Mouse (Mus musculus): ENCODE results near the gene Lpcat4. TPM values are rescaled to one million over a fixed set of nuclear protein-coding genes. Genes with fewer than 3 reads are reported as not detected.

The Lpcat4 gene
- polyA plus RNA-seq, 1 experiment from 2014 or later, result 2.5 TPM

GRCm38 (mm10) chr2:112261748-112262653, 22.7 kb downstream of the Lpcat4 start, which contains the start of gene Nop10:
Nop10 (plus strand) TSS chr2:112261926.
- Histone ChIP-seq H3K36me3 (replicated peaks) (no peaks in the 10 kb centered on the region), H3K27ac (replicated peaks) (peak within 1 kb of the TSS; percentile 84), H3K4me2 (peak within 1 kb of the TSS; percentile 88), H3K9me3 (replicated peaks) (no peaks in the 10 kb centered on the region), H3K27me3 (no peaks in the 10 kb centered on the region), H3K9ac (peak within 1 kb of the TSS; percentile 65), H3K4me3 (replicated peaks) (peak within 1 kb of the TSS; percentile 77), H3K4me1 (replicated peaks) (peaks cover 44% of the 10 kb centered on the region)
- WGBS (ENCODE audit: insufficient replicate concordance), result under 1% methylated on average over 36 of the region's 36 CpGs
- peak; percentile 23 for ATAC-seq (ENCODE audit: insufficient read depth)

GRCm38 (mm10) chr2:112262779-112263295, 23.6 kb downstream of the Lpcat4 start:
- Histone ChIP-seq H3K4me2 (peak overlapping the region; percentile 88), H3K4me3 (replicated peaks) (peak overlapping the region; percentile 77), H3K27me3 (no peaks in the 10 kb centered on the region), H3K27ac (replicated peaks) (peak overlapping the region; percentile 84), H3K36me3 (replicated peaks) (no peaks in the 10 kb centered on the region), H3K9ac (peak overlapping the region; percentile 65), H3K4me1 (replicated peaks) (peaks cover 51% of the 10 kb centered on the region), H3K9me3 (replicated peaks) (no peaks in the 10 kb centered on the region)
- ATAC-seq (ENCODE audit: insufficient read depth), result no peak
- 19% methylated on average over 4 of the region's 4 CpGs for WGBS (ENCODE audit: insufficient replicate concordance)

DNA sequence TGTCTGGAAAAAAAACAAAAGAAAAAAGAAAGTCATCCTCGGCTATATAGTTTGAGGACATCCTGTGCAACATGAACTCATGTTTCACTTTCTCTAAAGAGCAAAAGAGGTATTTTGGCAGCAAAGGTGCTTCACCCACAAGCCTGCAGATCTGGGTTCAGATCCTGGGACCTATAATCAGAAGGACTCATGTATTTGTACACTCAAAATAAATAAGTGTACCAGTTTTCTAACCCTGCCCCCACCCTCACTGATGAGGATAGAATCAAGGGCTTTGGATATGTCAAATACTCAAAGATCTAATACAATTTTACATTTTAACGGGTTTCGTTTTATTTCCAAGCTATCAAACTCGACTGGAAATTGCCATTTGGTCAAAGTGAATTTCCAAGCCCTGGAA, 25.1 kb downstream of the Lpcat4 start:
- no peaks in the 10 kb centered on the region for H3K36me3 ChIP-seq (replicated peaks)
- no peak for ATAC-seq (ENCODE audit: insufficient read depth)
- no peak overlapping the region for H3K9ac ChIP-seq
- no peak overlapping the region for H3K4me3 ChIP-seq (replicated peaks)
- peaks cover 58% of the 10 kb centered on the region for H3K4me1 ChIP-seq (replicated peaks)
- WGBS (ENCODE audit: insufficient replicate concordance), result 47% methylated on average over 4 of the region's 4 CpGs
- H3K27ac ChIP-seq (replicated peaks), result no peak overlapping the region
- 0 out of 2 replicates have a peak overlapping the region, but pooled peaks have one; percentile 88 for H3K4me2 ChIP-seq
- H3K27me3 ChIP-seq, result no peaks in the 10 kb centered on the region
- no peaks in the 10 kb centered on the region for H3K9me3 ChIP-seq (replicated peaks)

DNA sequence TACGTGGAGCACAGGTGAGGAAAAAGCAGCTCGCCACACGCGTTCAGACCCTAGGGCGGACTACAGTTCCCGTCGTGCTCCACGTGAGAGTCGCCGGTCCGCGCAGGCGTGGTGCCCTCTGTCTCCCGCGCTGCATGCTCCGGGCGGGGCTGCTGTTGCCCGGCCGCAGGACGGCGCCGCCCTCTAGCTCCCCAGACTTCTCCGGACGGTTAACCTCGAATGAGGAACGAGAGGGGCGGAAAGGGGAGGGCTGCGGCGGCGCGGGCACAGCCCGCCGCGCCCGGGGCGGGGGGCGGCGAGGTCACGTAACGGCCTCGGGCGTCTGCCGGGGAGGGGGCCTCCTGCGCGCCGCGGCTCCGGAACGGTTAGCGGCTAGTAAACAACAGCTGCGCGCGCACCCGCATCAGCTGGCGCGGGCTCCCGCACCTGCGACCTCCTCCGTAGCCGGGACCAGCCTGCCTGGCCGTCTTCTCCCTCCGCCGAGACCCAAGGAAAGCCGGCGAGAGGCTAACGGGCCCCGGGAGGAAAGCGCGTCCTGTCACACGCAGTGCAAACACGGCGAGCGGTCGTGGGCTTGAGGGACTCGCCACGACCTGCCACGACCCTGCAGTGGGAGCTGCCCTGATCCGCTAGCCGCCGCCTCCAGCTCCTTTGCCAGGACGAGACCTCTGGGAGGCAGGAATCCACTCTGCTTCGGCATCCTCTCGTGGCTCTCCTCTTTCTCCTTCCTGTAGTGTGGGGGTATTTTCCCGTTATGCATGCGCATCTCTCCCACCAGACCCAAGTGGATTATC, 26.4 kb downstream of the Lpcat4 start, which contains the start of gene Slc12a6:
Gene Slc12a6, plus strand, starts transcription at position 378 of the 794 bp plus-strand sequence.
- Histone ChIP-seq H3K4me1 (replicated peaks) (peaks cover 66% of the 10 kb centered on the region), H3K9me3 (replicated peaks) (no peaks in the 10 kb centered on the region), H3K4me3 (replicated peaks) (peak within 1 kb of the TSS; percentile 86), H3K27ac (replicated peaks) (peak within 1 kb of the TSS; percentile 94), H3K4me2 (peak within 1 kb of the TSS; percentile 83), H3K36me3 (replicated peaks) (no peaks in the 10 kb centered on the region), H3K9ac (peak within 1 kb of the TSS; percentile 94), H3K27me3 (no peaks in the 10 kb centered on the region)
- whole genome bisulfite sequencing (ENCODE audit: insufficient replicate concordance), result under 1% methylated on average over 85 of the region's 85 CpGs
- peak; percentile 93 for ATAC-seq (ENCODE audit: insufficient read depth)

DNA sequence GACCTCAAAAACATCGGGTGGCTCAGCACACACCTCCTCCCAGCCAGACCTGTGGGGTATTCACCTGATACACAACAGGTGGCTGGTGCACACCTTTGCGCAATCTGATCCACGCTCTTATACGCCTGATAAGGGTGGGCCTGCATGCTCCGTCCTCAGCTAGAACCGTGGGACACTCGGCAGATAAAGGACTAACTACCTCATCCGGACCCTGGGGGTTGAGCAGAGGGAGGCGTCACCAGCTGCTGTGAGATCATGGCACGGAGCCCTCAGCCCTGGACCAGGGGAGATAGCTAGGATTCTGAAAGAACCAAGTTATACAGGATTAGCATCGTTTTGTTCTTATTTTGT, 26.9 kb downstream of the Lpcat4 start, which contains the start of gene Gm21985:
Gene Gm21985, plus strand, starts transcription at position 73 of the 351 bp plus-strand sequence.
- Histone ChIP-seq H3K4me2 (peak within 1 kb of the TSS; percentile 83), H3K9me3 (replicated peaks) (no peaks in the 10 kb centered on the region), H3K4me1 (replicated peaks) (peaks cover 67% of the 10 kb centered on the region), H3K27ac (replicated peaks) (peak within 1 kb of the TSS; percentile 94), H3K36me3 (replicated peaks) (0 out of 2 replicates have a peak, but pooled peaks cover 2% of the 10 kb centered on the region), H3K9ac (peak within 1 kb of the TSS; percentile 94), H3K4me3 (replicated peaks) (peak within 1 kb of the TSS; percentile 86), H3K27me3 (no peaks in the 10 kb centered on the region)
- under 1% methylated on average over 11 of the region's 11 CpGs for WGBS (ENCODE audit: insufficient replicate concordance)
- ATAC-seq (ENCODE audit: insufficient read depth), result peak; percentile 51

DNA sequence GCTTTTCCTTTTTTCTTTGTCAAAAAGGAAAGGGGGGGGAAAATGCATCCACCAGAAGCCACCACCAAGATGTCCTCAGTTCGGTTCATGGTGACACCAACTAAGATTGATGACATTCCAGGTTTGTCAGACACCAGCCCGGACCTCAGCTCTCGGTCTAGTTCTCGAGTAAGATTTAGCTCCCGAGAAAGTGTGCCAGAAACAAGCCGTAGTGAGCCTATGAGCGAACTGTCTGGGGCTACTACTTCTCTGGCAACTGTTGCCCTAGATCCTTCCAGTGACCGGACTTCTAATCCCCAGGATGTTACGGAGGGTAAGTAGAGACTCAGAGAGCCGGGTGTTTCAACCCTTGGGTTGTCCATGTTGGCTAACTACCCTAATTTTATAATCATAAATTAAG, 27.5 kb downstream of the Lpcat4 start:
- 19% methylated on average over 10 of the region's 10 CpGs for WGBS (ENCODE audit: insufficient replicate concordance)
- no peak for ATAC-seq (ENCODE audit: insufficient read depth)
- peak overlapping the region; percentile 83 for H3K4me2 ChIP-seq
- H3K4me1 ChIP-seq (replicated peaks), result peaks cover 67% of the 10 kb centered on the region
- H3K27me3 ChIP-seq, result no peaks in the 10 kb centered on the region
- peak overlapping the region; percentile 94 for H3K27ac ChIP-seq (replicated peaks)
- H3K4me3 ChIP-seq (replicated peaks), result peak overlapping the region; percentile 86
- H3K36me3 ChIP-seq (replicated peaks), result 0 out of 2 replicates have a peak, but pooled peaks cover 5% of the 10 kb centered on the region
- no peaks in the 10 kb centered on the region for H3K9me3 ChIP-seq (replicated peaks)
- H3K9ac ChIP-seq, result peak overlapping the region; percentile 94

- H3K36me3 ChIP-seq (replicated peaks), result 0 out of 2 replicates have a peak, but pooled peaks cover 5% of the 10 kb centered on the region
- peak overlapping the region; percentile 83 for H3K4me2 ChIP-seq
- peak overlapping the region; percentile 94; the same call in 1 of the 2 replicates for H3K9ac ChIP-seq
- H3K9me3 ChIP-seq (replicated peaks), result no peaks in the 10 kb centered on the region
- H3K4me3 ChIP-seq (replicated peaks), result peak overlapping the region; percentile 86
- H3K27ac ChIP-seq (replicated peaks), result peak overlapping the region; percentile 94
- no peak for ATAC-seq (ENCODE audit: insufficient read depth)
- 17% methylated on average over 8 of the region's 8 CpGs for WGBS (ENCODE audit: insufficient replicate concordance)
- no peaks in the 10 kb centered on the region for H3K27me3 ChIP-seq
- H3K4me1 ChIP-seq (replicated peaks), result peaks cover 65% of the 10 kb centered on the region
Measured at GRCm38 (mm10) chr2:112267547-112268269, 28.4 kb downstream of the Lpcat4 start.

- no peak overlapping the region for H3K9ac ChIP-seq
- no peak overlapping the region for H3K4me2 ChIP-seq
- peaks cover 55% of the 10 kb centered on the region for H3K4me1 ChIP-seq (replicated peaks)
- no peaks in the 10 kb centered on the region for H3K9me3 ChIP-seq (replicated peaks)
- H3K36me3 ChIP-seq (replicated peaks), result 0 out of 2 replicates have a peak, but pooled peaks cover 5% of the 10 kb centered on the region
- H3K27ac ChIP-seq (replicated peaks), result no peak overlapping the region
- no peaks in the 10 kb centered on the region for H3K27me3 ChIP-seq
- ATAC-seq (ENCODE audit: insufficient read depth), result no peak
- 54% methylated on average over 2 of the region's 2 CpGs for WGBS (ENCODE audit: insufficient replicate concordance)
- H3K4me3 ChIP-seq (replicated peaks), result 0 out of 2 replicates have a peak overlapping the region, but pooled peaks have one; percentile 7
Measured at GRCm38 (mm10) chr2:112270011-112270410, 30.7 kb downstream of the Lpcat4 start.

DNA sequence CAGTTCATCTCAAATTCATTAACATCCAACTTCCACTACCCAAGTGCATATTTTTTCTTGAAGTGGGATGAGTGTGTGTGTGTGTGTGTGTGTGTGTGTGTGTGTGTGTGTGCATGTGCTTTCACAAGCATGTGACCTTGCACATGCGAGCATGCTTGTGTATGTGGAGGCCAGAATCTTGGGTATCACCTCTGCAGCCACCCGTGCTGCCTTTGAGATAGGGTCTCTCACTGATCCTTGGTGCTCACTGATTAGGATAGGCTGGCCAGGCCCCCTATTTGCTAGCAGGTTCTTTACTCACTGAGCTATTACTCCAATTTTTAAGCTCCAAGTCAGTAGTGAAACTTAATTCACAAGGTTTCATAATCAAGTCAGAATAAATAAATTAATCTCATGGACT, 33.6 kb downstream of the Lpcat4 start:
- H3K4me2 ChIP-seq, result no peak overlapping the region
- no peak overlapping the region; the same call in 1 of the 2 replicates for H3K27ac ChIP-seq (replicated peaks)
- H3K4me1 ChIP-seq (replicated peaks), result peaks cover 35% of the 10 kb centered on the region
- no peak overlapping the region for H3K4me3 ChIP-seq (replicated peaks)
- WGBS (ENCODE audit: insufficient replicate concordance), result 25% methylated on average over 2 of the region's 2 CpGs
- 0 out of 2 replicates have a peak, but pooled peaks cover 5% of the 10 kb centered on the region for H3K36me3 ChIP-seq (replicated peaks)
- ATAC-seq (ENCODE audit: insufficient read depth), result peak; percentile 78
- no peaks in the 10 kb centered on the region for H3K27me3 ChIP-seq
- no peaks in the 10 kb centered on the region for H3K9me3 ChIP-seq (replicated peaks)
- no peak overlapping the region for H3K9ac ChIP-seq

- Histone ChIP-seq H3K27ac (replicated peaks) (no peak overlapping the region), H3K4me1 (replicated peaks) (peaks cover 32% of the 10 kb centered on the region), H3K27me3 (no peaks in the 10 kb centered on the region), H3K9ac (no peak overlapping the region), H3K4me3 (replicated peaks) (no peak overlapping the region), H3K4me2 (no peak overlapping the region), H3K9me3 (replicated peaks) (no peaks in the 10 kb centered on the region), H3K36me3 (replicated peaks) (0 out of 2 replicates have a peak, but pooled peaks cover 5% of the 10 kb centered on the region)
- no peak for ATAC-seq (ENCODE audit: insufficient read depth)
- WGBS (ENCODE audit: insufficient replicate concordance), result 86% methylated on average over 6 of the region's 6 CpGs
Measured at GRCm38 (mm10) chr2:112273474-112273873, 34.2 kb downstream of the Lpcat4 start.

Data from liver, embryonic 15.5 days (tissue).